ENCODE assay signal across 28 mouse cellular contexts in genomic region chr11:20797841-20798240, GRCm38 (mm10).
"Had no signal": no experiment of that assay in that cellular context is flagged by ENCODE, and none has a peak within 500 bp of the region (broad histone marks: within the 10 kb centered on the region; RNA-seq: fewer than 3 reads in every experiment).

No protein-coding gene starts in this region.

- H3K36me3 ChIP-seq: embryonic facial prominence, embryonic 10.5 days; embryonic facial prominence, embryonic 12.5 days; embryonic facial prominence, embryonic 13.5 days; embryonic facial prominence, embryonic 15.5 days; forebrain, embryonic 10.5 days; forebrain, embryonic 12.5 days; forebrain, embryonic 15.5 days had no signal

- H3K27ac ChIP-seq: embryonic facial prominence, embryonic 10.5 days; embryonic facial prominence, embryonic 12.5 days; embryonic facial prominence, embryonic 13.5 days; embryonic facial prominence, embryonic 15.5 days; forebrain, embryonic 10.5 days; forebrain, embryonic 12.5 days; forebrain, embryonic 13.5 days; forebrain, embryonic 15.5 days; gastrocnemius, adult 2 months had no signal

- DNase-seq: cerebellum, adult 18-20 months; cerebellum, adult 2 months; cerebellum, adult 8-10 months; cerebellum, adult 9-10 months; cerebellum, adult 9-11 months; cerebellum, postnatal 10 days; cerebellum, postnatal 14 days; cerebellum, postnatal 25 days; cerebellum, postnatal 36 days; embryo, embryonic 11 days; forebrain, postnatal 0 days; gastrocnemius, adult 2 months; gastrocnemius, postnatal 10 days; gastrocnemius, postnatal 14 days; gastrocnemius, postnatal 25 days; gastrocnemius, postnatal 36 days; heart, adult 18-20 months had no signal

- H3K9ac ChIP-seq: embryonic facial prominence, embryonic 12.5 days; embryonic facial prominence, embryonic 13.5 days; embryonic facial prominence, embryonic 15.5 days; forebrain, embryonic 12.5 days; forebrain, embryonic 13.5 days; forebrain, embryonic 15.5 days; forebrain, postnatal 0 days had no signal

- H3K4me3 ChIP-seq: embryonic facial prominence, embryonic 10.5 days; embryonic facial prominence, embryonic 12.5 days; embryonic facial prominence, embryonic 13.5 days; embryonic facial prominence, embryonic 15.5 days; erythroblast, embryonic 14.5 days; forebrain, embryonic 10.5 days; forebrain, embryonic 12.5 days; forebrain, embryonic 13.5 days; forebrain, embryonic 15.5 days; gastrocnemius, adult 2 months had no signal

- H3K27me3 ChIP-seq: embryonic facial prominence, embryonic 12.5 days; embryonic facial prominence, embryonic 13.5 days; embryonic facial prominence, embryonic 15.5 days; forebrain, embryonic 12.5 days; forebrain, embryonic 15.5 days had no signal

- H3K4me2 ChIP-seq: embryonic facial prominence, embryonic 12.5 days; embryonic facial prominence, embryonic 13.5 days; embryonic facial prominence, embryonic 15.5 days; forebrain, embryonic 12.5 days; forebrain, embryonic 13.5 days; forebrain, embryonic 15.5 days had no signal

- H3K9me3 ChIP-seq: embryonic facial prominence, embryonic 12.5 days; embryonic facial prominence, embryonic 15.5 days; forebrain, embryonic 15.5 days had no signal

- ATAC-seq: forebrain, embryonic 13.5 days; forebrain, embryonic 14.5 days; forebrain, embryonic 15.5 days; forebrain, embryonic 16.5 days; forebrain, postnatal 0 days had no signal
